Mouse (Mus musculus) ES-Bruce4 (cell line): Measurements from ENCODE around the gene Rbms3.

Source experiments
- CTCF ChIP-seq: IDR thresholded peaks from one replicate; pipeline ENCODE4 v1.8.1; 2011; ENCODE audit warnings: low read depth, low read length
- EP300 ChIP-seq: IDR thresholded peaks from 2 replicates; pipeline ENCODE4 v1.6.1; 2011; ENCODE audit warnings: low read depth, low read length; ENCODE audit not compliant: insufficient read depth
- POLR2A ChIP-seq: IDR thresholded peaks from one replicate; pipeline ENCODE4 v1.8.1; 2011; ENCODE audit warnings: low read length; ENCODE audit not compliant: insufficient read depth

DNA sequence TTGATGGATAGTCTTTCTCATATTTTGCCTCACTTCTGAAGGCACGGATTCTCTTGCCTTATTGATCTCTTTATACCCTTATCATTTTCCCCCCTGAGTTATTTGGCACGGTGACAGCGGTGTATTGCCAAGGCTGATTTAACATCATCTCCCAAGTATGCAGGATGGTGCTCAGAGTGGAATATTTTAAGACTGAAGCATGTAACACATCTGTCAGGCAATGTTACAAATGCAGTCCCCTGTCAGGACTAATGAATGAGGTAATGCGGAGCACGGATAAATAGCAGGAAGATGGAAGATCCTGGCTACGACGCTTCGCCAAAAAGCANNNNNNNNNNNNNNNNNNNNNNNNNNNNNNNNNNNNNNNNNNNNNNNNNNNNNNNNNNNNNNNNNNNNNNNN is 502.9 kb downstream of the Rbms3 start:
- no peak for TF ChIP-seq CTCF
- no peak for TF ChIP-seq EP300
- no peak for TF ChIP-seq POLR2A
